Mouse (Mus musculus) CH12.LX (cell line): ENCODE measurements at regions not wholly inside any gene's neighbourhood (a gene's known extent, or its start where the extent isn't known, plus 50 kb on each side); places are given as distances from the start of the nearest gene placed in this dataset.

ENCODE experiments used
- DNase-seq: peaks from one replicate; pipeline ENCODE4 v3.0.0-alpha.2; 2013; ENCODE audit errors: extremely low read depth
- H3K27ac ChIP-seq: 2 replicates; pipeline ENCODE4 v1.5.1; 2012; ENCODE audit warnings: low read depth, mild to moderate bottlenecking, control low read depth, moderate library complexity; ENCODE audit not compliant: insufficient read depth
- H3K27me3 ChIP-seq: replicated peaks from 2 replicates; pipeline ENCODE3; 2012; ENCODE audit warnings: inconsistent platforms
- H3K36me3 ChIP-seq, 2 experiments: replicated peaks in 1 of 2; 2 replicates each; pipeline versions ENCODE3 to v1.6.1; 2012; ENCODE audit warnings: inconsistent platforms in 1 of 2, low read length in 1 of 2, mild to moderate bottlenecking in 1 of 2, mixed read lengths in 1 of 2, moderate library complexity in 1 of 2; ENCODE audit not compliant: control insufficient read depth in 1 of 2, insufficient read depth in 1 of 2
- H3K4me1 ChIP-seq, 2 experiments: 2 replicates each; pipeline ENCODE4 v1.6.1; 2012; ENCODE audit warnings: inconsistent platforms in 1 of 2, moderate library complexity in 1 of 2; ENCODE audit not compliant: insufficient read depth in 2 of 2, control insufficient read depth in 1 of 2
- H3K4me2 ChIP-seq: 2 replicates; pipeline ENCODE4 v1.6.1; 2012; ENCODE audit warnings: low read depth, mild to moderate bottlenecking, control low read depth; ENCODE audit not compliant: poor library complexity, insufficient read depth, severe bottlenecking
- H3K4me3 ChIP-seq, 3 experiments: fragments of 150-350 bp in 1 of 3; sonication (generic) in 1 of 3; replicated peaks in 1 of 3; 2 replicates each; pipeline versions ENCODE3 to v1.5.1; 2011 to 2012; ENCODE audit warnings: low read depth in 2 of 3, low read length in 2 of 3, mild to moderate bottlenecking in 2 of 3, moderate library complexity in 2 of 3, control low read depth in 1 of 3, improper control_type of control experiment in 1 of 3, inconsistent platforms in 1 of 3, mixed read lengths in 1 of 3; ENCODE audit not compliant: poor library complexity in 1 of 3
- H3K79me2 ChIP-seq: replicated peaks from 2 replicates; pipeline ENCODE4 v1.6.1; 2012; ENCODE audit warnings: mild to moderate bottlenecking, moderate library complexity; ENCODE audit not compliant: control insufficient read depth, poor library complexity, insufficient read depth, severe bottlenecking; ENCODE audit errors: extremely low read depth
- H3K9ac ChIP-seq: 2 replicates; pipeline ENCODE4 v1.6.1; 2012; ENCODE audit warnings: low read depth, mild to moderate bottlenecking, control low read depth, moderate library complexity; ENCODE audit not compliant: insufficient read depth
- H3K9me3 ChIP-seq: replicated peaks from 2 replicates; pipeline ENCODE3; 2012; ENCODE audit warnings: low read length, inconsistent platforms, mixed read lengths
- CHD2 ChIP-seq: IDR thresholded peaks from 2 replicates; pipeline ENCODE4 v1.6.1; 2011; ENCODE audit warnings: low read length, improper control_type of control experiment
- CTCF ChIP-seq, 2 experiments: IDR thresholded peaks in 1 of 2; conservative IDR thresholded peaks in 1 of 2; 2 replicates each; pipeline ENCODE4 v1.5.1; 2011 to 2012; ENCODE audit warnings: low read depth in 2 of 2, low read length in 2 of 2, improper control_type of control experiment in 1 of 2, inconsistent platforms in 1 of 2, mild to moderate bottlenecking in 1 of 2, moderate library complexity in 1 of 2
- E2F4 ChIP-seq: IDR thresholded peaks from 2 replicates; pipeline ENCODE4 v1.6.1; 2011; ENCODE audit warnings: low read depth, low read length, improper control_type of control experiment; ENCODE audit not compliant: insufficient replicate concordance
- ELF1 ChIP-seq: IDR thresholded peaks from 2 replicates; pipeline ENCODE4 v1.6.1; 2014; ENCODE audit warnings: low read depth, mild to moderate bottlenecking, inconsistent platforms, low read length, improper control_type of control experiment
- ETS1 ChIP-seq: conservative IDR thresholded peaks from 2 replicates; pipeline ENCODE4 v1.6.1; 2012; ENCODE audit warnings: low read depth, mild to moderate bottlenecking, inconsistent platforms, low read length, improper control_type of control experiment, moderate library complexity
- GABPA ChIP-seq: IDR thresholded peaks from 2 replicates; pipeline ENCODE4 v1.6.1; 2012; ENCODE audit warnings: low read depth, low read length, improper control_type of control experiment, inconsistent platforms; ENCODE audit not compliant: insufficient replicate concordance
- IRF4 ChIP-seq: IDR thresholded peaks from 2 replicates; pipeline ENCODE4 v1.6.1; 2014; ENCODE audit warnings: low read depth, mild to moderate bottlenecking, inconsistent platforms, low read length, improper control_type of control experiment
- JUND ChIP-seq: conservative IDR thresholded peaks from 2 replicates; pipeline ENCODE4 v1.6.1; 2011; ENCODE audit warnings: low read depth, low read length, improper control_type of control experiment
- KAT2A ChIP-seq: IDR thresholded peaks from 2 replicates; pipeline ENCODE4 v1.6.1; 2012; ENCODE audit warnings: low read length, improper control_type of control experiment, inconsistent platforms; ENCODE audit not compliant: insufficient replicate concordance
- MAFK ChIP-seq: IDR thresholded peaks from 2 replicates; pipeline ENCODE4 v1.6.1; 2011; ENCODE audit warnings: low read length, improper control_type of control experiment; ENCODE audit not compliant: insufficient replicate concordance
- MAZ ChIP-seq: IDR thresholded peaks from 2 replicates; pipeline ENCODE4 v1.6.1; 2012; ENCODE audit warnings: low read depth, mild to moderate bottlenecking, inconsistent platforms, low read length, improper control_type of control experiment, moderate library complexity
- MXI1 ChIP-seq: IDR thresholded peaks from 2 replicates; pipeline ENCODE4 v1.6.1; 2011; ENCODE audit warnings: mild to moderate bottlenecking, low read depth, low read length, improper control_type of control experiment
- NELFE ChIP-seq: IDR thresholded peaks from 2 replicates; pipeline ENCODE4 v1.6.1; 2011; ENCODE audit warnings: low read depth, low read length, improper control_type of control experiment
- NRF1 ChIP-seq: IDR thresholded peaks from 2 replicates; pipeline ENCODE4 v1.6.1; 2014; ENCODE audit warnings: low read depth, mild to moderate bottlenecking, inconsistent platforms, low read length, improper control_type of control experiment, moderate library complexity
- POLR2A ChIP-seq: IDR thresholded peaks from 2 replicates; pipeline ENCODE4 v1.6.1; 2011; ENCODE audit warnings: low read depth, mild to moderate bottlenecking, improper control_type of control experiment, low read length
- RCOR1 ChIP-seq: conservative IDR thresholded peaks from 2 replicates; pipeline ENCODE4 v1.6.1; 2012; ENCODE audit warnings: low read depth, mild to moderate bottlenecking, inconsistent platforms, low read length, improper control_type of control experiment
- TCF12 ChIP-seq: IDR thresholded peaks from 2 replicates; pipeline ENCODE4 v1.6.1; 2014; ENCODE audit warnings: low read depth, mild to moderate bottlenecking, inconsistent platforms, low read length, improper control_type of control experiment
- USF1 ChIP-seq: IDR thresholded peaks from 2 replicates; pipeline ENCODE4 v1.6.1; 2014; ENCODE audit warnings: low read depth, mild to moderate bottlenecking, inconsistent platforms, low read length, improper control_type of control experiment
- ZC3H11A ChIP-seq: IDR thresholded peaks from 2 replicates; pipeline ENCODE4 v1.6.1; 2012; ENCODE audit warnings: low read depth, mild to moderate bottlenecking, inconsistent platforms, low read length, improper control_type of control experiment
- ZMIZ1 ChIP-seq: IDR thresholded peaks from 2 replicates; pipeline ENCODE4 v1.6.1; 2012; ENCODE audit warnings: low read depth, mild to moderate bottlenecking, inconsistent platforms, low read length, improper control_type of control experiment
- dilution Hi-C: fragments of 300-500 bp; cut with MboI; formaldehyde crosslinking; loops from 2 replicates; pipeline ENCODE4 v1.14.3; 2020; ENCODE audit warnings: low sequenced_read_pairs; ENCODE audit not compliant: extremely low pct_unique_long_range_greater_than_20kb, extremely low pct_ligation_motif_present
- in situ Hi-C: fragments of 300-500 bp; cut with MboI; formaldehyde crosslinking; loops from 3 replicates; pipeline ENCODE4 v1.14.3; 2019; ENCODE audit warnings: low sequenced_read_pairs, low pct_ligation_motif_present, low pct_unique_long_range_greater_than_20kb, mixed read lengths

GRCm38 (mm10) chr3:157391835-157392234, 142.1 kb upstream of the Zranb2 start:
- in situ Hi-C loops (no loop called here), dilution Hi-C loops (no loop called here)
- Histone ChIP-seq H3K36me3 (no peaks in the 10 kb centered on the region), H3K4me3 (no peak overlapping the region), H3K9me3 (no peaks in the 10 kb centered on the region), H3K27ac (no peak overlapping the region), H3K4me1 (peaks cover 0 to 4% of the 10 kb centered on the region in 2 experiments; a peak in 1 of 4 replicates), H3K9ac (no peak overlapping the region), H3K27me3 (peaks cover 10% of the 10 kb centered on the region), H3K4me2 (no peak overlapping the region), H3K79me2 (no peaks in the 10 kb centered on the region)
- no peak for TF ChIP-seq USF1
- TF ChIP-seq TCF12 = no peak
- TF ChIP-seq ZMIZ1 = no peak
- no peak for TF ChIP-seq IRF4
- TF ChIP-seq NRF1 = no peak
- no peak for TF ChIP-seq MAFK
- no peak for TF ChIP-seq CTCF (conservative IDR thresholded peaks at IDR 0.05 in 1 of 2, IDR thresholded peaks at IDR 0.05 in 1 of 2; ENCODE audit: low read depth in 2 of 2, low read length in 2 of 2)
- no peak for TF ChIP-seq ELF1
- TF ChIP-seq MXI1 = no peak
- no peak for TF ChIP-seq MAZ
- TF ChIP-seq KAT2A = no peak
- TF ChIP-seq ETS1 = no peak
- TF ChIP-seq JUND = no peak
- TF ChIP-seq NELFE = no peak
- no peak for TF ChIP-seq GABPA
- TF ChIP-seq E2F4 = no peak
- TF ChIP-seq RCOR1 = no peak
- DNase-seq = no peak

- Histone ChIP-seq H3K9ac (no peak overlapping the region), H3K79me2 (no peaks in the 10 kb centered on the region), H3K4me3 (no peak overlapping the region), H3K4me2 (no peak overlapping the region), H3K36me3 (no peaks in the 10 kb centered on the region), H3K27me3 (peaks cover 10% of the 10 kb centered on the region), H3K4me1 (peaks cover 0 to 4% of the 10 kb centered on the region in 2 experiments; a peak in 1 of 4 replicates), H3K9me3 (no peaks in the 10 kb centered on the region), H3K27ac (no peak overlapping the region)
- dilution Hi-C loops = no loop called here
- no peak for DNase-seq
- TF ChIP-seq NRF1 (no peak), POLR2A (no peak), NELFE (no peak), ELF1 (no peak), ZC3H11A (no peak), JUND (no peak), ZMIZ1 (no peak), CHD2 (no peak), TCF12 (no peak)
- in situ Hi-C loops = no loop called here
Measured at GRCm38 (mm10) chr3:157393903-157394302, 140.1 kb upstream of the Zranb2 start.
